Mouse (Mus musculus): ENCODE data around the gene Heatr9. TPM values are rescaled to one million over a fixed set of nuclear protein-coding genes. Genes with fewer than 3 reads are reported as not detected.

Heatr9 gene
- not detected for polyA plus RNA-seq (2012; fragmentation: generic; extraction: Trizol)
- long read RNA-seq, experiment 1: 0 reads
- long read RNA-seq, experiment 2: 0 reads

DNA sequence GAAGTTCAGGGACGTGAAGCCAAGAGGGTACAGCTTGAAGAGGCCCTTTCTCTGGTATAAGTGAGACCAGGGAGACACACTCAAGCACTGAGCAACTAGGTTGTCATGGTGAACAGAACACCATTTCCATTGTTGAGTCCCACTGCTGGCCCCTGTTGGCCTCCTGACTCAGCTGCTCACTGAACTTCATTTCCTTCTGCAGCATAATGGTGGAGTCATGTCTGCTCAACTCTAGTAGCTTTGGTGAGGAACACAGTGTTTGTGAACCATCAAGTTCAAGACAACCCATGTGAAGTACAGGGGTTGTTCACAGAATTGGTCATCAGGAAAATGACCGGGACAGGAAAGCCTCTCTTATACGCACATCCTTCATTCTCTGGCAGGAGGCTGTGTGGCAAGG is at the start of gene Heatr9:
Heatr9 (minus strand) TSS at position 101 of the 400 bp plus-strand sequence.
- Histone ChIP-seq H3K27me3 (ENCODE audit: control insufficient read depth, insufficient read depth, insufficient read length) (no peaks in the 10 kb centered on the region), H3K4me3 (ENCODE audit: insufficient read depth, poor library complexity, severe bottlenecking) (no peak within 1 kb of the TSS), H3K36me3 (ENCODE audit: control insufficient read depth, insufficient read depth) (no peaks in the 10 kb centered on the region), H3ac (ENCODE audit: control insufficient read depth, insufficient read length, low read depth) (no peak within 1 kb of the TSS), H3K79me2 (ENCODE audit: control insufficient read depth, insufficient read depth) (no peaks in the 10 kb centered on the region), H3K79me3 (ENCODE audit: low read depth) (no peaks in the 10 kb centered on the region)
- TF ChIP-seq FOSL1 (IDR thresholded peaks at IDR 0.05; ENCODE audit: insufficient read depth, low read length, poor library complexity, severe bottlenecking) (no peak), CEBPB (IDR thresholded peaks at IDR 0.05; ENCODE audit: low read depth) (no peak), CTCF (IDR thresholded peaks at IDR 0.05; ENCODE audit: control insufficient read depth, insufficient read depth, insufficient read length) (no peak), USF1 (IDR thresholded peaks at IDR 0.05; ENCODE audit: low read depth) (no peak), MYOG (IDR thresholded peaks at IDR 0.05; ENCODE audit: control insufficient read depth, extremely low read depth, insufficient read length) (no peak), MYOD1 (IDR thresholded peaks at IDR 0.05; ENCODE audit: control insufficient read depth, insufficient read length, low read depth) (no peak), MAX (IDR thresholded peaks at IDR 0.05) (no peak)

DNA sequence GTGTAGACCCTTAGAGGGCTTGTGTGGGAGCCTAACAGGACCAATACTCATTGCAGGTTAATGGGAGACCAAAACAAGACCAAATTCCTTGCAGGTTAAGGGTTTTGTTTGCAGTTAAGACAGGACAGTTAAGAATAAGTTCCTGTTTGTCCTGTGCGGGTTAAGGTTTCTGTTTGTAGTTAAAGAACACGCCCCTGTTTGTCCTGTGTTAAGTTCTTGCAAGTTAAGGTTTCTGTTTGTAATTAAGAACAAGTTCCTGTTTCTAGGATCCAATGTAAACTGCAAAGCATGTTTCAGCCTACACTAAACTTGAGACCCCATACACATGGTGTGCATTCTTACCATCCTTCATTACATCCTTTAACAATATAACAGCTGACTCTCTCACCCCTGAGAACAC is 48.2 kb upstream of the Heatr9 start:
- H3ac ChIP-seq (ENCODE audit: control insufficient read depth, insufficient read length, low read depth): no peak overlapping the region
- H3K79me3 ChIP-seq (ENCODE audit: low read depth): no peaks in the 10 kb centered on the region
- H3K4me3 ChIP-seq (ENCODE audit: insufficient read depth, poor library complexity, severe bottlenecking): no peak overlapping the region
- no peaks in the 10 kb centered on the region for H3K79me2 ChIP-seq (ENCODE audit: control insufficient read depth, insufficient read depth)
- TF ChIP-seq USF1 (IDR thresholded peaks at IDR 0.05; ENCODE audit: low read depth) (no peak), MAX (IDR thresholded peaks at IDR 0.05) (no peak), CEBPB (IDR thresholded peaks at IDR 0.05; ENCODE audit: low read depth) (no peak), CTCF (IDR thresholded peaks at IDR 0.05; ENCODE audit: control insufficient read depth, insufficient read depth, insufficient read length) (no peak), MYOG (IDR thresholded peaks at IDR 0.05; ENCODE audit: control insufficient read depth, extremely low read depth, insufficient read length) (no peak), MYOD1 (IDR thresholded peaks at IDR 0.05; ENCODE audit: control insufficient read depth, insufficient read length, low read depth) (no peak), FOSL1 (IDR thresholded peaks at IDR 0.05; ENCODE audit: insufficient read depth, low read length, poor library complexity, severe bottlenecking) (no peak)
- H3K27me3 ChIP-seq (ENCODE audit: control insufficient read depth, insufficient read depth, insufficient read length): no peaks in the 10 kb centered on the region
- H3K36me3 ChIP-seq (ENCODE audit: control insufficient read depth, insufficient read depth): no peaks in the 10 kb centered on the region

- Histone ChIP-seq H3ac (ENCODE audit: control insufficient read depth, insufficient read length, low read depth) (no peak overlapping the region), H3K27me3 (ENCODE audit: control insufficient read depth, insufficient read depth, insufficient read length) (no peaks in the 10 kb centered on the region), H3K4me3 (ENCODE audit: insufficient read depth, poor library complexity, severe bottlenecking) (no peak overlapping the region), H3K79me2 (ENCODE audit: control insufficient read depth, insufficient read depth) (no peaks in the 10 kb centered on the region), H3K36me3 (ENCODE audit: control insufficient read depth, insufficient read depth) (no peaks in the 10 kb centered on the region), H3K79me3 (ENCODE audit: low read depth) (no peaks in the 10 kb centered on the region)
- TF ChIP-seq MYOD1 (IDR thresholded peaks at IDR 0.05; ENCODE audit: control insufficient read depth, insufficient read length, low read depth) (no peak), CEBPB (IDR thresholded peaks at IDR 0.05; ENCODE audit: low read depth) (no peak)
These were observed 47.3 kb upstream of the Heatr9 start for GRCm38 (mm10) chr11:83569249-83569648.

GRCm38 (mm10) chr11:83568786-83569185 is 46.8 kb upstream of the Heatr9 start:
- Histone ChIP-seq H3K79me2 (ENCODE audit: control insufficient read depth, insufficient read depth) (no peaks in the 10 kb centered on the region), H3K27me3 (ENCODE audit: control insufficient read depth, insufficient read depth, insufficient read length) (no peaks in the 10 kb centered on the region), H3K36me3 (ENCODE audit: control insufficient read depth, insufficient read depth) (no peaks in the 10 kb centered on the region), H3ac (ENCODE audit: control insufficient read depth, insufficient read length, low read depth) (no peak overlapping the region), H3K4me3 (ENCODE audit: insufficient read depth, poor library complexity, severe bottlenecking) (no peak overlapping the region), H3K79me3 (ENCODE audit: low read depth) (no peaks in the 10 kb centered on the region)
- TF ChIP-seq MYOG (IDR thresholded peaks at IDR 0.05; ENCODE audit: control insufficient read depth, extremely low read depth, insufficient read length) (no peak), CEBPB (IDR thresholded peaks at IDR 0.05; ENCODE audit: low read depth) (no peak), CTCF (IDR thresholded peaks at IDR 0.05; ENCODE audit: control insufficient read depth, insufficient read depth, insufficient read length) (no peak), MYOD1 (IDR thresholded peaks at IDR 0.05; ENCODE audit: control insufficient read depth, insufficient read length, low read depth) (no peak), MAX (IDR thresholded peaks at IDR 0.05) (no peak), FOSL1 (IDR thresholded peaks at IDR 0.05; ENCODE audit: insufficient read depth, low read length, poor library complexity, severe bottlenecking) (no peak), USF1 (IDR thresholded peaks at IDR 0.05; ENCODE audit: low read depth) (no peak)

- TF ChIP-seq MYOG (IDR thresholded peaks at IDR 0.05; ENCODE audit: control insufficient read depth, extremely low read depth, insufficient read length) (no peak), MYOD1 (IDR thresholded peaks at IDR 0.05; ENCODE audit: control insufficient read depth, insufficient read length, low read depth) (no peak), CEBPB (IDR thresholded peaks at IDR 0.05; ENCODE audit: low read depth) (no peak), CTCF (IDR thresholded peaks at IDR 0.05; ENCODE audit: control insufficient read depth, insufficient read depth, insufficient read length) (no peak), MAX (IDR thresholded peaks at IDR 0.05) (no peak), FOSL1 (IDR thresholded peaks at IDR 0.05; ENCODE audit: insufficient read depth, low read length, poor library complexity, severe bottlenecking) (no peak), USF1 (IDR thresholded peaks at IDR 0.05; ENCODE audit: low read depth) (no peak)
- Histone ChIP-seq H3K79me2 (ENCODE audit: control insufficient read depth, insufficient read depth) (no peaks in the 10 kb centered on the region), H3K27me3 (ENCODE audit: control insufficient read depth, insufficient read depth, insufficient read length) (no peaks in the 10 kb centered on the region), H3K4me3 (ENCODE audit: insufficient read depth, poor library complexity, severe bottlenecking) (no peak overlapping the region), H3K79me3 (ENCODE audit: low read depth) (no peaks in the 10 kb centered on the region), H3K36me3 (ENCODE audit: control insufficient read depth, insufficient read depth) (no peaks in the 10 kb centered on the region), H3ac (ENCODE audit: control insufficient read depth, insufficient read length, low read depth) (no peak overlapping the region)
These were observed 46.1 kb upstream of the Heatr9 start for GRCm38 (mm10) chr11:83568061-83568460.

DNA sequence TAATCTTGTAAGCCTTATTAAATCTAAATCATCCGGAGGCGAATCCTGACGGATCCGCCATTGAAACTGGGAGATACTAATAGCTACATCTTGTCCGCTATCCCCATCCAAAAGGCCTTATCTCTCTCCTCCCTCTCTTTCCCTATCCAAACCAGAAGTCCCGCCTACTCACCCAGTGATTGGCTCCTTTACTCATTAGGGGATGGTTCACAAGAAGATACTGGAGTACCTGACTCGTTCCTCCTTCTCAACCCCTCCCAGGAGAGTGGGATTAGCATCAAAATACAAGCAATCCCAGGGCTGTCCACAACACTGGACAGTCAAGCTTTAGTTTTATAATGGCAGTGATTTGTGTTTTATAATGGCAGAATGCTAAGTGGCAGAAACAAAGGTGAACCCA is 45.3 kb upstream of the Heatr9 start:
- H3K36me3 ChIP-seq (ENCODE audit: control insufficient read depth, insufficient read depth): no peaks in the 10 kb centered on the region
- H3K79me2 ChIP-seq (ENCODE audit: control insufficient read depth, insufficient read depth): no peaks in the 10 kb centered on the region
- no peaks in the 10 kb centered on the region for H3K27me3 ChIP-seq (ENCODE audit: control insufficient read depth, insufficient read depth, insufficient read length)
- H3K4me3 ChIP-seq (ENCODE audit: insufficient read depth, poor library complexity, severe bottlenecking): no peak overlapping the region
- TF ChIP-seq CTCF (IDR thresholded peaks at IDR 0.05; ENCODE audit: control insufficient read depth, insufficient read depth, insufficient read length): no peak
- no peak for TF ChIP-seq MYOD1 (IDR thresholded peaks at IDR 0.05; ENCODE audit: control insufficient read depth, insufficient read length, low read depth)
- TF ChIP-seq MAX (IDR thresholded peaks at IDR 0.05): no peak
- no peak for TF ChIP-seq USF1 (IDR thresholded peaks at IDR 0.05; ENCODE audit: low read depth)
- no peak for TF ChIP-seq MYOG (IDR thresholded peaks at IDR 0.05; ENCODE audit: control insufficient read depth, extremely low read depth, insufficient read length)
- TF ChIP-seq FOSL1 (IDR thresholded peaks at IDR 0.05; ENCODE audit: insufficient read depth, low read length, poor library complexity, severe bottlenecking): no peak
- TF ChIP-seq CEBPB (IDR thresholded peaks at IDR 0.05; ENCODE audit: low read depth): no peak
- H3ac ChIP-seq (ENCODE audit: control insufficient read depth, insufficient read length, low read depth): no peak overlapping the region
- no peaks in the 10 kb centered on the region for H3K79me3 ChIP-seq (ENCODE audit: low read depth)

All from C2C12 (cell line).